Mouse (Mus musculus): ENCODE results near the gene Lrrc74a.
A peak's percentile ranks its signal among the peaks of the same experiment; 100 is the strongest.

The Lrrc74a gene

DNA sequence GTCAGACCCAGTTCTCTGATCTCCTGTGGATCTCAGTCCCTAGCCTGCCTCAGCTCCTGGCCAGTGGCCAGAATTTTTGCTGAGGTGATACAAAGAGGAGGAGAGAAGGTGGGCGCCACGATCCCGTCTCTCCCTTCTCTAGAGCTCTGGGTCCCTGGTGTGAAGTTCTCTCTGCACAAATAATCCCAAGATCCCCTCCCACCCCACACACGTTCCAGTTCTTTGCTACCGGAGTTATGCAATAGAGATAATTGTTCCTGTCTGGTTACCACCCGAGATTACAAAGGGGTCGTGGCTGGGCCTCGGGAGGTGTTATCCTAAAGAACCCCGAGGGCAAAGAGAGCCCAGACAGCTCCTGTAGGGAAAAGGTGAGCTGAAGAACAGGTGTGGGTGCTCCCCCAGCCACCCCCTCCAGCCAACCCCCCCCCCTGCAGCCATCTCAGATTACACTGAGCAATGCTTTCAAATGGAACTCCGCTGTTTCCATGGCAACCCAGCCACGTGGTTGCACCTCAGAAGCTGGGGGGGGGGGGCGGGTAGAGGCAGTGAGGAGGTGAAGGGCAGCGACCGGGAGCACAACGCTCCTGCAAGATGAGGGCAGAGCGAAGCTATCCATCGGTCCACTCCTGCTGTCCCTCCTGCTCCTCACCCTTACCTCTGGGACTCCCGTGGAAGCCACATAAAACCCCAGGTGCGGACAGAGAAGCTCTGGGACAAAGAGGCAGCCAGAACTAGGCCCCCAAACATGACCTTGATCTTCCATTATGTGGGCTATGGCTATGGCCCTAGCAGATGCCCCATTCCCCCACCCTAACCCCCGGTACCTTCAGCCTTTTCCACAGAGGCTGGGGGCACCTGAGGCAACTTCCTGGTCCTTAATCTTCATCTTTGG lies 72.1 kb downstream of the Lrrc74a start:
- peak; percentile 76 for DNase-seq

GRCm38 (mm10) chr12:86806923-86807794 lies 73.0 kb downstream of the Lrrc74a start:
- peak; percentile 60 for DNase-seq

DNA sequence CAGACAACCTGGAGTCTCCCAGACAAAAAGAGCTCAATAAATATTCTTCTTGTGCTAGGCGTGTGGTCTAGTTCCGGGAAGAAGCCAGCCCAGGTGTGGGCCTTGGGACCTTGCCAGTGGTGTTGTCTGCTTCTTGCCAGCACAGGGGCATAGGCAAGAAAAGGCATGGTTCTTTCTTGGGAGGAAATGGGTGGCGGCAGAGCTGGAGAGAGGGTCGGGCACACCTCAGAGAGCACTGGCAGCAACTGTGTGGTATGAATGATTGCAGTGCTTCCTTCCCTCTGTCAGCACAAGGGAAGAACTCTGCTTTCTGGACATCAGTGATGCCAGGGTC lies 73.6 kb downstream of the Lrrc74a start:
- no peak for DNase-seq

GRCm38 (mm10) chr12:86808856-86809255 lies 74.7 kb downstream of the Lrrc74a start:
- DNase-seq, result no peak

DNA sequence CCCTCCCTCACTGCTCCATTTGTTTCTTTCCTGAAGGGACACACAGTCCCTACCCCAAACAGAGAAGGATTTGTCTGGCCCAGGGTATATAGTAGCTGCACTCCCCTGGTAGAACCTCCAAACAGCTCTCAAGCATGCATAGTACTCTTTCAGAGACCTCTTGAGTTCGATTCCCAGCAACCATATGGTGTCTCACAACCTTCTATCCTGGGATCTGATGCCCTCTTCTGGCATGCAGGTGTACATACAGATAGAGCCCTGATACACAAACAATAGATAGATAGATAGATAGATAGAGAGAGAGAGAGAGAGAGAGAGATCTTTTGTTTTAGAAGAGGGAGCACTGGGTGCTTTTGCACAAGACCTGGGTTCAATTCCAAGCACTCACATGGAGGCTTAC lies 75.9 kb downstream of the Lrrc74a start:
- DNase-seq, result no peak

- no peak for DNase-seq
These were observed 76.7 kb downstream of the Lrrc74a start for GRCm38 (mm10) chr12:86810725-86811444.

GRCm38 (mm10) chr12:86812782-86813181 lies 78.6 kb downstream of the Lrrc74a start:
- no peak for DNase-seq
